In the genomic region with DNA sequence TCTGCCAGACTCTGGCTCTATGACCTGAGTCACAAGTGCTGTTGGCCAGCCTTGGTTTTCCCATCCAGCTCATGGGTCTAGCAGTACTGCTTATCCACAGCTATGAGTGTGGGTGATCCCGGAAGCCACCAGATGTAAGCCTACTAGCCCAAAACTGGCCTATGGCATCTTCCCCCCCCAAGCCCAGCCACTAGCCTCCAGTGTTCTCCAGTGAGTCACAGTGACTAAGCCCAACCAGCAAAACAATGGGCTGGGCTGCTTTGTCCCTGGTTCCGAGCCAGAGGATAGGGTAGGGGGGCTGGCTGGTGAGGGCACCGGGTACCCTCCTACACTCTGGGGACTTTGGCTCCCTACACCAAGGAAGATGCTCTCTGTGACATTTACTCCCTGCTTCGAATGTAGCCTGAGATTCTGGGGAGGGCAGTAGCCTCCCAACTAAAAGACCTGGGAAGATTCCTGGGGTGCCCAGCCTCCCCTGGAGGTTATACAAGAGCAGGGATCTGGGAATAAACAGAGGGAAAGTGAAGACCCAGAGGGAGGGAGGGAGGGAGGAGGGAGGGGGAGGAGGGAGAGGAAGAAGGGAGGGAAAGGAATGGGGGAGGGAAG, we compare ENCODE assay signal across 9 mouse cellular contexts. TPM values are rescaled to one million over a fixed set of nuclear protein-coding genes. Genes with fewer than 3 reads are reported as not detected.
DNase-seq lines count a peak whose midpoint lies in the region; ATAC-seq and TF ChIP-seq lines count a peak whose summit lies in the region.
"Had no signal": no experiment of that assay in that cellular context is flagged by ENCODE, and none has a peak within 500 bp of the region (broad histone marks: within the 10 kb centered on the region; RNA-seq: fewer than 3 reads in every experiment).

No protein-coding gene starts in this region.

- H3K4me2 ChIP-seq in midbrain, embryonic 11.5 days = no peak overlapping the region
- H3K4me2 ChIP-seq in midbrain, embryonic 15.5 days = no peak overlapping the region
- H3K4me2 ChIP-seq in heart, embryonic 15.5 days = peak overlapping the region; percentile 45; the same call in 1 of the 2 replicates
- no peak overlapping the region for H3K4me2 ChIP-seq in limb, embryonic 14.5 days (replicated peaks; ENCODE audit: low read depth, low read length, severe bottlenecking)

- no peak overlapping the region for H3K4me3 ChIP-seq in midbrain, embryonic 11.5 days (ENCODE audit: low read depth, low read length)
- no peak overlapping the region for H3K4me3 ChIP-seq in midbrain, embryonic 15.5 days
- no peak overlapping the region for H3K4me3 ChIP-seq in heart, embryonic 15.5 days
- H3K4me3 ChIP-seq in limb, embryonic 14.5 days (replicated peaks; ENCODE audit: low read length) = no peak overlapping the region

- H3K27ac ChIP-seq in midbrain, embryonic 11.5 days (ENCODE audit: low read depth, low read length) = no peak overlapping the region
- no peak overlapping the region for H3K27ac ChIP-seq in midbrain, embryonic 15.5 days
- peak overlapping the region; percentile 96 for H3K27ac ChIP-seq in heart, embryonic 15.5 days
- peak overlapping the region; percentile 83; the same call in 1 of the 2 replicates for H3K27ac ChIP-seq in limb, embryonic 14.5 days (replicated peaks; ENCODE audit: low read depth, low read length)

- H3K9ac ChIP-seq in midbrain, embryonic 11.5 days (ENCODE audit: low read length) = no peak overlapping the region
- no peak overlapping the region for H3K9ac ChIP-seq in midbrain, embryonic 15.5 days
- H3K9ac ChIP-seq in heart, embryonic 15.5 days = 0 out of 2 replicates have a peak overlapping the region, but pooled peaks have one; percentile 46
- H3K9ac ChIP-seq in limb, embryonic 14.5 days (ENCODE audit: low read depth, low read length, severe bottlenecking) = no peak overlapping the region

- 21% methylated on average over 4 of the region's 4 CpGs for WGBS in midbrain, embryonic 11.5 days
- 27% methylated on average over 4 of the region's 4 CpGs for WGBS in midbrain, embryonic 15.5 days
- 14% methylated on average over 4 of the region's 4 CpGs for WGBS in heart, embryonic 15.5 days
- WGBS in limb, embryonic 14.5 days = 12% methylated on average over 4 of the region's 4 CpGs

- H3K9me3 ChIP-seq in midbrain, embryonic 11.5 days (ENCODE audit: control insufficient read depth, low read length) = no peaks in the 10 kb centered on the region
- H3K9me3 ChIP-seq in midbrain, embryonic 15.5 days = no peaks in the 10 kb centered on the region
- H3K9me3 ChIP-seq in heart, embryonic 15.5 days (replicated peaks) = no peaks in the 10 kb centered on the region
- no peaks in the 10 kb centered on the region for H3K9me3 ChIP-seq in limb, embryonic 14.5 days (ENCODE audit: control insufficient read depth, low read length)

- no peaks in the 10 kb centered on the region for H3K27me3 ChIP-seq in midbrain, embryonic 11.5 days (ENCODE audit: control insufficient read depth, insufficient read depth, low read length)
- no peaks in the 10 kb centered on the region for H3K27me3 ChIP-seq in midbrain, embryonic 15.5 days (replicated peaks)
- no peaks in the 10 kb centered on the region for H3K27me3 ChIP-seq in heart, embryonic 15.5 days
- no peaks in the 10 kb centered on the region for H3K27me3 ChIP-seq in limb, embryonic 14.5 days (ENCODE audit: control insufficient read depth, insufficient read depth, low read length)

- H3K36me3 ChIP-seq in midbrain, embryonic 11.5 days (ENCODE audit: control insufficient read depth, insufficient read depth, low read length) = no peaks in the 10 kb centered on the region
- no peaks in the 10 kb centered on the region for H3K36me3 ChIP-seq in midbrain, embryonic 15.5 days (replicated peaks)
- H3K36me3 ChIP-seq in heart, embryonic 15.5 days = no peaks in the 10 kb centered on the region
- H3K36me3 ChIP-seq in limb, embryonic 14.5 days (ENCODE audit: control insufficient read depth, insufficient read depth, low read length) = no peaks in the 10 kb centered on the region

- peak; percentile 57; the same call in 1 of the 2 replicates for ATAC-seq in midbrain, embryonic 11.5 days (ENCODE audit: low FRiP score)
- no peak for ATAC-seq in midbrain, embryonic 15.5 days (replicated peaks)
- peak; percentile 68 for ATAC-seq in heart, embryonic 15.5 days (replicated peaks; ENCODE audit: insufficient number of reproducible peaks, insufficient read depth, low FRiP score, low read depth)
- ATAC-seq in limb, embryonic 14.5 days (ENCODE audit: low FRiP score, low read depth) = peak; percentile 67

- no peak for TF ChIP-seq POLR2A in limb, embryonic 14.5 days (IDR thresholded peaks at IDR 0.05; ENCODE audit: borderline replicate concordance, extremely low read depth, insufficient read depth, insufficient read length)

- peak; percentile 88 for DNase-seq in midbrain, embryonic 11.5 days (ENCODE audit: low spot score, missing footprints)
- peak; percentile 78 for DNase-seq in embryo, embryonic 9.5 days (ENCODE audit: extremely low spot score)
- peak; percentile 81 for DNase-seq in limb, embryonic 14.5 days (ENCODE audit: low spot score)
- DNase-seq in ovary, postnatal 14 days (ENCODE audit: low spot score) = peak; percentile 64
- DNase-seq in spleen, adult 12 weeks (ENCODE audit: low spot score) = no peak
- no peak for DNase-seq in layer of hippocampus, postnatal 25 days (ENCODE audit: extremely low spot score in 1 of 2, low spot score in 1 of 2)

- peaks cover 15% of the 10 kb centered on the region for H3K4me1 ChIP-seq in midbrain, embryonic 11.5 days (ENCODE audit: control insufficient read depth, insufficient read depth, low read length)
- H3K4me1 ChIP-seq in midbrain, embryonic 15.5 days = peaks cover 6% of the 10 kb centered on the region; the same call in 1 of the 2 replicates
- H3K4me1 ChIP-seq in heart, embryonic 15.5 days (replicated peaks) = peaks cover 47% of the 10 kb centered on the region
- peaks cover 43% of the 10 kb centered on the region for H3K4me1 ChIP-seq in limb, embryonic 14.5 days (ENCODE audit: control insufficient read depth, insufficient read depth, low read length)

RNA-seq across cellular contexts. Expression of a gene that starts 10.3 kb away (rescaled TPM):
- 11.1 and 13.1 TPM in 2 replicates for polyA plus RNA-seq in midbrain, embryonic 11.5 days (2014; fragmentation: Nextera tagmentation; extraction: Ambion mirVana)
- 3.7 and 5.4 TPM in 2 replicates for polyA plus RNA-seq in midbrain, embryonic 15.5 days (2015; fragmentation: Nextera tagmentation; extraction: Ambion mirVana)
- polyA plus RNA-seq in heart, embryonic 15.5 days (2015; fragmentation: Nextera tagmentation; extraction: Ambion mirVana) = 49.6 and 83.5 TPM in 2 replicates
- 102 TPM in 2 replicates for polyA plus RNA-seq in limb, embryonic 14.5 days (2012; rRNA removed)
- polyA plus RNA-seq in limb, embryonic 14.5 days (2014; fragmentation: Nextera tagmentation; extraction: Ambion mirVana) = 45.8 and 48.0 TPM in 2 replicates
- 1 to 10 TPM; 2.2 to 4.2 TPM for total RNA-seq in layer of hippocampus, postnatal 25 days (2021)

RNA-seq across cellular contexts. Expression of a gene that starts 27.7 kb away (rescaled TPM):
- polyA plus RNA-seq in midbrain, embryonic 11.5 days (2014; fragmentation: Nextera tagmentation; extraction: Ambion mirVana) = 0.77 and 2.0 TPM in 2 replicates
- polyA plus RNA-seq in midbrain, embryonic 15.5 days (2015; fragmentation: Nextera tagmentation; extraction: Ambion mirVana) = 1.6 TPM in 2 replicates
- 4.6 and 4.8 TPM in 2 replicates for polyA plus RNA-seq in heart, embryonic 15.5 days (2015; fragmentation: Nextera tagmentation; extraction: Ambion mirVana)
- 42.5 and 114 TPM in 2 replicates for polyA plus RNA-seq in limb, embryonic 14.5 days (2012; rRNA removed)
- polyA plus RNA-seq in limb, embryonic 14.5 days (2014; fragmentation: Nextera tagmentation; extraction: Ambion mirVana) = 101 and 183 TPM in 2 replicates
- not detected for total RNA-seq in layer of hippocampus, postnatal 25 days (2021)

RNA-seq across cellular contexts. Expression of a gene that starts 29.3 kb away (rescaled TPM):
- 0.47 and 0.96 TPM in 2 replicates for polyA plus RNA-seq in midbrain, embryonic 11.5 days (2014; fragmentation: Nextera tagmentation; extraction: Ambion mirVana)
- polyA plus RNA-seq in midbrain, embryonic 15.5 days (2015; fragmentation: Nextera tagmentation; extraction: Ambion mirVana) = 0.25 and 0.74 TPM in 2 replicates
- 16.8 and 16.9 TPM in 2 replicates for polyA plus RNA-seq in heart, embryonic 15.5 days (2015; fragmentation: Nextera tagmentation; extraction: Ambion mirVana)
- 60.8 and 156 TPM in 2 replicates for polyA plus RNA-seq in limb, embryonic 14.5 days (2012; rRNA removed)
- 76.8 and 134 TPM in 2 replicates for polyA plus RNA-seq in limb, embryonic 14.5 days (2014; fragmentation: Nextera tagmentation; extraction: Ambion mirVana)
- under 1 TPM in 1 of 2 experiments, not detected in 1; 0.70 TPM for total RNA-seq in layer of hippocampus, postnatal 25 days (2021)

RNA-seq across cellular contexts. Expression of a gene that starts 36.3 kb away (rescaled TPM):
- not detected in 2 replicates for polyA plus RNA-seq in midbrain, embryonic 11.5 days (2014; fragmentation: Nextera tagmentation; extraction: Ambion mirVana)
- not detected in 2 replicates for polyA plus RNA-seq in midbrain, embryonic 15.5 days (2015; fragmentation: Nextera tagmentation; extraction: Ambion mirVana)
- 0.48 and 1.7 TPM in 2 replicates for polyA plus RNA-seq in heart, embryonic 15.5 days (2015; fragmentation: Nextera tagmentation; extraction: Ambion mirVana)
- polyA plus RNA-seq in limb, embryonic 14.5 days (2012; rRNA removed) = 4.9 and 7.3 TPM in 2 replicates
- polyA plus RNA-seq in limb, embryonic 14.5 days (2014; fragmentation: Nextera tagmentation; extraction: Ambion mirVana) = 1.5 and 2.0 TPM in 2 replicates
- not detected for total RNA-seq in layer of hippocampus, postnatal 25 days (2021)
- polyA plus RNA-seq: cortical plate, adult 2 months had no signal

Comparison
In these comparisons a context has a peak if more than half of its experiments do, and no peak if none do; other contexts are left out.
1. DNase-seq: peak in midbrain, embryonic 11.5 days (single experiment), embryo, embryonic 9.5 days (single experiment), limb, embryonic 14.5 days (single experiment) and ovary, postnatal 14 days (single experiment); none in spleen, adult 12 weeks (single experiment) and layer of hippocampus, postnatal 25 days (0 of 2).
2. H3K27ac ChIP-seq: peak in heart, embryonic 15.5 days (single experiment) and limb, embryonic 14.5 days (single experiment); none in midbrain, embryonic 11.5 days (single experiment) and midbrain, embryonic 15.5 days (single experiment).